Mouse (Mus musculus) testis, adult 2 months (tissue): ENCODE data around the gene Iglon5.

Experiments
- CTCF ChIP-seq: fragments of 200-500 bp; IDR thresholded peaks from 2 replicates; pipeline ENCODE4 v1.5.1; 2012; ENCODE audit warnings: low read depth, mild to moderate bottlenecking, inconsistent platforms, low read length, moderate library complexity; ENCODE audit not compliant: control insufficient read depth, insufficient read depth, insufficient replicate concordance
- POLR2A ChIP-seq: fragments of 200-500 bp; IDR thresholded peaks from 2 replicates; pipeline ENCODE4 v1.6.1; 2012; ENCODE audit warnings: low read depth, mild to moderate bottlenecking, inconsistent platforms, low read length, moderate library complexity; ENCODE audit not compliant: control insufficient read depth

- TF ChIP-seq CTCF, result no peak
- 0 out of 2 replicates have a peak, but pooled peaks have one; percentile 16 for TF ChIP-seq POLR2A
Measured at GRCm38 (mm10) chr7:43518341-43518740, 28.5 kb upstream of the Iglon5 start.
